Mouse (Mus musculus) cerebellum, postnatal 10 days (tissue): Measurements from ENCODE around the gene Chac1.

ENCODE experiments used
- DNase-seq, 2 experiments: peaks; one replicate each; pipeline ENCODE4 v3.0.0; 2021; ENCODE audit warnings: mixed read lengths in 2 of 2

Chac1 gene

GRCm38 (mm10) chr2:119377826-119378225 lies 26.8 kb downstream of the Chac1 start:
- no peak for DNase-seq

- DNase-seq, result no peak
These were observed 28.4 kb downstream of the Chac1 start for GRCm38 (mm10) chr2:119379455-119379854.

- DNase-seq, result no peak
These were observed 37.2 kb downstream of the Chac1 start for GRCm38 (mm10) chr2:119388266-119388665.

GRCm38 (mm10) chr2:119389992-119390391 lies 39.0 kb downstream of the Chac1 start:
- DNase-seq, result no peak

GRCm38 (mm10) chr2:119398252-119398651 lies 47.2 kb downstream of the Chac1 start:
- DNase-seq, result no peak

GRCm38 (mm10) chr2:119398665-119399064 lies 47.6 kb downstream of the Chac1 start:
- no peak for DNase-seq

GRCm38 (mm10) chr2:119399313-119399712 lies 48.3 kb downstream of the Chac1 start:
- no peak for DNase-seq
